Mouse (Mus musculus) c-Kit-negative CD71-positive TER-119-positive erythroid progenitor cells, embryonic 14.5 days (primary cell): Measurements from ENCODE around the gene Izumo1.

Source experiments
- DNase-seq: peaks from one replicate; pipeline ENCODE4 v3.0.0-alpha.2; 2013; ENCODE audit warnings: low read depth, low spot score

Gene Izumo1

DNA sequence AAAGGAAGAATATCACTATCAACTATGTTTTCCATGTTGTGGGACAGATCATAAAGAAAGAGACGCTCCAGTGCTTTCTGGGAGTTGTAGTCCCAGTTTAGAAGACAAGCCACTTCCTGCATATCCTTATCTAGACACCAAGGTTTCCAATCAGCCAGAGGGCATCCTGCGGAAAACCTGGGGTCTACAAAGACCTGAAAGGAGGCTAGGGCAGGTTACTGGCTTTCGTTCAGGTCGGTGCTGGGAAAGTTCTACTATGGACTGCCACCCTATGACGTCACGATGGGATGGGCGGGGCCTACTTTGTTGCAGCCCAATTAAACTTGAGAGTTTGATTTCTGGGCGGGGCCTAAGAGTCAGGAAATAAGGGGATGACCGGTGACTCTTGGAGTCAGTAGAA, at the start of gene Izumo1:
Gene Izumo1, plus strand, starts transcription at position 369 of the 400 bp plus-strand sequence.
- peak; percentile 25 for DNase-seq

DNA sequence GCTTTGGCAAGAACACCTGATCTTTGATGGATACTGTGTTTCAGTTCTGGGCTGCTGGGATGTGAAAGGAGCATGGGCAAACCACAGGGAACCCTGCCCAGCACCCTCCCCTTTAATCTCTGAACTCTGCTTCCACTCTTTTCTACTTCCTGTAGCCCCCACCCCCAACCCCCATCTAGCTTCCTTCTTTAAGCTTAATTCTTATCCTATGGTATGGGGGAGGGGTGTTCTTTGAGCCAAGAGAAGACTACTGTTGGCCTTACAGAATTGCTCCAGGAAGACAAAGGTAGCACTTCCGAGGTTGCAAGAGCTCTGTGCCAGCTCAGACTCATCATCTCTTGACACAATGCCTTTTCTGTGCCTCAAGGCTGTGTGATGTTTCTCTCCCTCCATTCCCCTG, 49.6 kb upstream of the Izumo1 start:
- DNase-seq = no peak

DNA sequence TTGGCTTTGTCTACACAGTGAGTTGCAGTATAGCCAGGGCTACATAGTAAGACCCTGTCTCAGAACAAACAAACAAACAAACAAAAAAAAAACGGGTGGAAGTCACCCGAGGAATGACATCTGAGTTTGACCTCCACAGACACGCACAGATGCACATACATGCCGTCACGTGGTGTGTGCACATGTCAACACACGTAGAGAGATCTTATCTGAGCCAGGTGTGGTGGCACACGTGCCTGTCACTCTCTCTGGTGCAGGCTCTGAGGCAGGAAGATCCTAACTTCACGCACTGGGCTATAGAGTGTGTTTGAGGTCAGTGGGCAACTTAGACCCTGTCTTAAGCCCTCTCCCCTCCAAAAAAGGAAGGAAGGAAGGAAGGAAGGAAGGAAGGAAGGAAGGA, 47.7 kb upstream of the Izumo1 start:
- DNase-seq = no peak

DNA sequence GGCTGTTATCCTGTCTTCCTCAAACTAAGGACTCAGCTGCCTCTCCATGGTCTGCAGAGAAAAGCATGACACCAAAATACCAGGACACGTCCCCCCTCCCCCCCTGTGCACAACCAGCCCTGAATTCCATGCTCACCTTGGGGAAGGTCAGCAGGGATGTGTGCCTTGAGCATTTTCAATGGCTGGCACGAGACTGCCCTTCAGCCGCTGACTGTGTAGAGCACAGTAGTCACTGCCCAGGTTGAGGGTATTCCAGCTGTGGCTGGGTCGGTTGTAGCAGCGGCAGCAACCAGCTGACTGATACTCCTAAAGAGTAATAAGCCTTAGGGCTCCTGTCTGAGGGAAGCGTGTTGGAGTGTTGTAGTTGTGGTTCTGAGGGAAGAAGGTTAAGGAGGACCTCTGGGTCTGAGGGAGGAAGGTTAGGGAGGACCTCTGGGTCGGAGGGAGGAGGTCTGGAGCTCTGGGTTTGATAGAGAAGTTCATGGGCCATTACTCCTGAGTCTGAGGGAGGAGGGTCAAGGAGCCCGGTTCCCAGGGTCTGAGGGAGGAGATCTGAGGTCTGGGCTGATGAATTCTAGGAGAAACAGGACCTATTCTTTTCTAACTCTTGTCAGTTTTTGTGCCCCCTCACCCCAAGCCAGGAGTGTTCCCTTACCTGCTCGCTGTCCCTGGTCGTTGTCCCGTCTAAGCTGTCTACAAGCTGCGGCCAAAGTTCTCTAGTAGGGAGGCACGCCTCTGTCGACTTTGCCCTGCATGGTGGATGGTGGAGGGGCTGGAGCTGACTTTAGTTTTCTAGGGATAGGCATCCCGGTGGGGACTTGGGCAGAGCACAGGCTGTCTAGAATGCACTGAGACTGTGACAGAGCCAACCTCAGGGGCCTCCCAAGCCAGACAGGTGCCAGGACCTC, 46.9 kb upstream of the Izumo1 start:
- DNase-seq = no peak

DNA sequence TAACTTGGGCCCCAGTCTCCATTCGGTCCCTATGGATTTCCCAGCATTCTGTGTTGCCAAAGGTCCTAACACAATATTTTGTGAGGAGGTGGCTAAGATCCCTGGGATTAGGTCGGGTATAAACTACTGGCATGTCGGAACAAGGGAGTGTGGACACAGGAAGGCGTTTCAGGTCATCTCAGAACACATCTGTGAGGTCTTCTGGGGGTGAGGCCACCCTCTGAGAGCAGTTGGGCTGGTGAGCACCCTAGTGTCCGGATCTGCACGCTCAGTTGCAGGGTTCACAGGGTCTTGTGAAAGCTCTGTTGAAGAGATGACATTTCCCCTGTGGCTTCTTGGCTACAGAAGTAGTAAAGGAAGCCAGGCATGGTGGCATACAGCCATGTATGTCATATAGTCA, 35.7 kb upstream of the Izumo1 start:
- DNase-seq = no peak

DNA sequence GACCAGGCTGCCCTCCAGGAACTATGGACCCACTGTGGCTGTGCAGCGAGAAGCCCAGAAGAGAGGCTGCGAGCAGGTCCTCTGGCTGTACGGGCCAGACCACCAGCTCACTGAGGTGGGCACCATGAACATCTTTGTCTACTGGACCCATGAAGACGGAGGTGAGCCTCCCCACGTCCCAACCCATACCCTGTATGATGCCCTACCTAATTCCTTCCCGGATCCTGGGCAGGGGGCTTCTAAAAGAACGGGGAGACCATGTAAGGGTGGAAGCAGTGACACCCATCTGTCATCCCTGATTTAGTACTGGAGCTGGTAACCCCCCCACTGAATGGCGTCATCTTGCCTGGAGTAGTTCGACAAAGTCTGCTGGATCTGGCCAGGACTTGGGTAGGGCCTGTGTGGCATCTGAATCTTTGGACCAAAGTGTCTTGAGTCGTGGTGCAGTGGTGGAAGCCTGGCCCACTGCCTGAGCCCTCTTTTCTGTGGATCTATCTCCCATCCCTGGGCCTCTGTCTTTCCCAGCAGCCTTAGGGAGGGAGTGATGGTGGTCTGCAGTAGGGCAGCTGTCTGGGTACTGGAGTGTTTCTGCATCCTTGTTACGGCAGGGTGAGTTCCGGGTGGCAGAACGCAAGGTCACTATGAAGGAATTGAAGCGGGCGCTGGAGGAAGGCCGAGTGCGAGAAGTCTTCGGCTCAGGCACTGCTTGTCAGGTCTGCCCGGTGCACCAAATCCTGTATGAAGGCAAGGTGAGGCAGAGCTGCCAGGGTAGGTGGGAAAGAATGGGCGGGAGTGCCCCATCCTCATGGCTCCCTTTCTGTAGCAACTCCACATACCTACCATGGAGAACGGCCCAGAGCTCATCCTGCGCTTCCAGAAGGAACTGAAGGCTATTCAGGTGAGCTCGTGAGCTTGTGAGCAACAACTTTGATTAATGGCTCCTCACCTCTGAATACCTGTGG, 33.7 kb upstream of the Izumo1 start:
- DNase-seq = no peak

DNA sequence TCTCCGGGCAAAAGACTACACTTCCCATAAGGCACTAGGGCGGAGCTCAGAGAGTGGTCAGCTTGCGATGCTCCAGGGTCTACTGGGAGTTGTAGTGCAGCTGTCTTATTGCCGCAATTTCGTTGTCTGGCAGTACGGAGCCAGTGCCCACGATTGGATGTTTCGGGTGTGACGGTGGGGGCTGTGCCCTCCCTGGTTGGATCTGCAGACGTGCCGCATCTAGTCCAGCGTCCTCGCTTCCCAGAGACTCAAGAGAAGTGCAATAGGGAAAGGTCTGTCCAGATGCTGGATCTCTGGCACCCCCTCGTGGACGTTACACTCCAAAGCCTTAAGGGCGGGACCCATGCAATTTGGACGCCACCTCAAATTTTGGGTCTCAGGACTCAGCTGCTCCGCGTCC, 32.4 kb upstream of the Izumo1 start:
- DNase-seq = peak; percentile 69

DNA sequence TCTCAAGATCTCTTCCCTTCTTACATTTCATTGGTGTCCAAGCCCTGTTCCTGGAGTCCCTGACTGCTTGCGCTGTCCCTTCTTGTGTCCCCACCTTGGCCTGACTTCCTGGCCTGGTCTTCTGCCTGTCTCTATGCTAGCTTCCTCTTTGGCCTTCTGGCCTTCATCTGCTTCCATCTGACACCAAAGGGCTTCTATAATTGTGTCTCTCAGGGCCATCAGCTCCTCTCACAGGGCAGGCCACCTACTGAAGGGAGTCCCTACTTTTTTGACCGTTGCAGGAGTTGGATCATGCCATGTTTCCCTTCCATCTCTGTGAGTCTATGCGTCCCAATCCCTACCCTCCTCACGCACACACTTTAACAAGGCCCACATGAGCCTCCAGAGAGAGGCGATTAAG, 31.7 kb upstream of the Izumo1 start:
- no peak for DNase-seq

DNA sequence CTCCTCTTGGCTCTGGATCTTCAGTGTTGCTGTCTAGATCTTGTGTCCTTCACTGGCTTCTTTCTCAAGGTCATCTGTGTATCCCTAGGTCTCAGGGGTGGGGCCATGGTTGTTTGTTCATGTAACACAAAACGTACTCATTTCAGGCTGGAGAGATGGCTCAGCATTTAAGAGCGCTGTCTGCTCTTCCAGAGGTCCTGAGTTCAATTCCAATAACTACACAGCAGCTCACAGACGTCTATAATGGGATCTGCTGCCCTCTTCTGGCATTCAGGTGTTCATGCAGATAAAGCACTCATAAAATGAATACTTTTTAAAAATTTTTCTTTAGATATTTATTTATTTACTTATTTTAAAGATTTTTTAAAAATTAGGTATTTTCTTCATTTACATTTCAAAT, 30.7 kb upstream of the Izumo1 start:
- no peak for DNase-seq

DNA sequence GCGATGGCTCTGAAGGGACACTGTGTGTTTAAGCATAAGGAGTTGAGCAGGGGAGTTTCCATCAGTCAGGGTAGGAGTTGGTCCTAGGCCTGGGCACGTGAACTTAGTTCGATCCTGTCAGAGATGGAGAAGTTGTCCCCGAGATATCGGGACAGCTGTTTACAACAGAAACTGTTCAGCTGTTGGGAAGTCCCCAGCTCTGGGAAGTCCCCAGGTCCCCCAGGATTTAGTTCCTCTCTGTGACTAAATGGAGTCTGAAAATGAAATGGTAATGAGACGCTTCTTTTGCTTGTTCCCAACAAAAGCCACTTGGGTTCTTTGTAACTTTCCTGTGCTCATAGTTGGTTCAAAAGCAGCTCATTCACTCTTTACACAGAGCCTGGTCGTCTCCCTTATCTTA, 29.7 kb upstream of the Izumo1 start:
- DNase-seq = no peak

DNA sequence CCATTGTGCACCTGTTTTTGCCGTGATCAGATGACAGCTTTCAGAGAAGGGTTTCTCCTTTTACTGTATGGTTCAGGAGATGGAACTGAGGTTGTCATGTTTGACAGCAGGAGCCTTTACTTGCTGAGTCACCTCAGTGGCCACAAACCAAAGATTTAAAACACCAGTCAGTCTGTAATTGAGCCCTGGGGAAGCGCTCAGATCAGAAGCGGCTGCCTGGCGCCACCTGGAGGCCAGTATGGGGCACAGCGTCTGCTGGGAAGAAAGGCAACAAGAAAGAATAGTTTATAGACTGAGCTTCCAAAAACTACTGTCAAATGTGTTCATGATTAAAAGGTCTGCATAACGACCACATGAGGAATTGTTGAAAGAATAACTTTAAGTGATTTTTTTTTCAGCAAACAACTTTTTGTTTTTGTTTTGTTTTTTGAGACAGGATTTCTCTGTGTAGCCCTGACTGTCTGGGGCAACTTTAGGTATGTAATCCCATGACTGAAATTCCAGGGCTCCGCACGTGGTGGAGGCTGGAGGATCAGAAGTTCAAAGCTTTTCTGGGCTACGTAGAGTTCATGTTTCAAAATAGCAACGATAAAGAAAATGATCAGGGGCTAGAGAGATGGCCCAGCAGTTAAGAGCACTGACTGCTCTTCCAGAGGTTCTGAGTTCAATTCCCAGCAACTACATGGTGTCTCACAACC, 28.3 kb upstream of the Izumo1 start:
- peak; percentile 46 for DNase-seq

DNA sequence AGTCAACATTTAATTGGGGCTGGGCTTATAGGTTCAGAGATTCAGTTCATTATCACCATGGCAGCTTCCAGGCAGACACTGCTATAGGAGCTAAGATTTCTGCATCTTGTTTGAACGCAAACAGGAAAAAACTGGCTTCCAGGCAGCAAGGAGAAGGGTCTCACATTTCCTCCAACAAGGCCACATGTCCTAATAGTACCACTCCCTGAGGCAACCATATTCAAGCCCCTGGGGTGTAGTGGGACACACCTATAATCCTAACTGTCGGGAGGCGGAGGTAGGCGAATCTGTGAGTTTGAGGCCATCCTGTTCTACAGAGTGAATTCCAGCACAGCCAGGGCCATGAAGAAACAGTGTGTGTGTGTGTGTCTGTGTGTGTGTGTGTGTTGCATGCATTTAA, 26.4 kb upstream of the Izumo1 start:
- no peak for DNase-seq

DNA sequence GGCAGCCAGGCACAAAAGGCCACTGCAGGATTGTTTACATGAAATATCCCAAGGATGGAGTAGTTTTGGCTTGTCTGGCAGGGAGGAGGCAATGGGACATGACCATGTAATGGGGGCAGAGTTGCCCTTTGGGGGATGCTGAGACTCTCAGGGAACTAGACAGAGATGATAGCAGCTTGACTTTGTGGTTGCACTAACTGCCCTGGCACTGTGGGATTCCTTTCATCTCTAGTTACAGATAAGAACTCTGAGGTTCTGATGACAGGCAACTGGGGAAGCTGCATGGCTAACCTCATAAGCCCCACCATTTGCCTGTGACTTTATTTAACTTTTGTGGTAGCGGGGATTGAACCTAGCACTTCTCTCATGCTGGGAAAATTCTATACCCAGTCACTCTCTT, 25.5 kb upstream of the Izumo1 start:
- no peak for DNase-seq

DNA sequence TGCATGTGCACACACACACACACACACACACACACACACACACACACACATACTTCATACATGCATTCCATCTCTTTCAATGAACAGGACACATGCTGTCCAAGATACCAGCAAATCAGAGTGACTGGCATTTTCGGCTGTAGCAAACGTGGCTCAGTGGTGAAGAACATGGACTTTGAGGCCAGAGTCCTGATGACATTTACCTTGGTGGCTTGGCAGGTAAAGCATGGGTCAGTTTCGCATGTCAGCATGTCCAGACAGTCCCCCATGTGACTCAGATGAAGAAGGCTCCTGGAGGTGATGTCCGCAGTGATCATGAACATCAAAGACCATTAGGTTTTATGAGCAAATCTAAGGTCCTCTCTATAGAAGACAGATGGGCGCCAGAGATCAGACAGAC, 24.6 kb upstream of the Izumo1 start:
- no peak for DNase-seq

DNA sequence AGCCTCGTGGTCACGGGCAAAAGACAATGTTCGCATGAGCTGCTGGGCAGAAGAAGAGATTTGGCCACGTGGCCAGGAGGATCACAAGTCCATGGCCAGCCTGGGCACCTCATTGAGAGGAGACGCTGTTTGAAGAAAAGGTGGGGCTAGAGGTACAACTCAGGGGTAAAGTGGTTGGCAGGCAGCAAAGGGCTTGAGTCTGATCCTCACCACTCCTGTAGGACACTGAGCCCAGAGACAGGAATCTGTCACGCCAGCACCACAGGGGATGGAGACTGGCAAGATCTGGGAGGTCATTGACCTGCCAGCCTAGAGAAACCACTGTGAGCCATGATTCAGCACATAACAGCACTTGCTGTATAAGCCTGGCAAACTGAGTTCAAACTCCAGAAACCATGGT, 24.1 kb upstream of the Izumo1 start:
- DNase-seq = no peak

DNA sequence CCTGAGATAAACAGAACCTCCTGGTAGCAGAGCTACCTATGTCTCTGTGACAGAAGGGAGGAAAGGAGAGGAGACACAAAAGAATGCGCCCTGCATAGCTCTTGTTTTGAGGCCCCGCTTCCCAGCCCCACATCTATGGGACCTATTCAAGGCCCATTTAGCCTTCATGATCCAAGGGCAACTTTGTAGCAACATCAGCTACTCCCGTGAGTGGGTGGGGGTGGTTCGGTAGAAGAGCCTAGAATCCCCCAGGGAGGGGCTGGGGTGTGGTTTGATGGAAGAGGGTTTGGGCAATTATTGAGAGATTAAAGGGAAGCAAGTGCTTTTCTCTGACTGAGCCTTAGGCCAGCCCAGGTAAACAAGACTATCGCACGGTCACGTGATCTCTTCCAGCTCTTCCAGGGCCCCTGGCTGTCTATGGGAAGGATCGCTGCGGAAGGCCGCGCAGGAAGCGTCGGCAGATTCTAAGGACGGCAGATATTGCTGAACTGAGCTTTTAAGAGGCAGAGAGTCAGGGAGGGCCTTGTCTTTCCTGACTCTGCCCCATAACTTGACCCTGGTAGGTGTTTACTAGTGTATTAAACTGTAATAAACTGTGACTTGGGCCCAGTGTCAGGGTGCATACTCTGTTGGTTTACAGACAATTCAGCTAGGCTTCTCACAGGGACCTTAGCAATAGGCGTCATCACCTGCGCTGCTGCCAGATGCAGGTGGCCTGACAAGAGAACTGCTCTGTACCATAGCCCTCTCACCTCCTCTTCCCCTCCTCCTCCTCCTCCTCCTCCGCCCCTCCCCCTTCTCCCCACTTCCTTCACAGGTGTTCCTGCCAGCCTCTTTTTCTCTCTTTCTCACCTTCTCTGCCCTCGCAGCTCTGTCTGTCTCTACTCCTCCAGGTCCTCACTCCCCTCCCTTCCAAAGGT, 22.4 kb upstream of the Izumo1 start:
- no peak for DNase-seq

DNA sequence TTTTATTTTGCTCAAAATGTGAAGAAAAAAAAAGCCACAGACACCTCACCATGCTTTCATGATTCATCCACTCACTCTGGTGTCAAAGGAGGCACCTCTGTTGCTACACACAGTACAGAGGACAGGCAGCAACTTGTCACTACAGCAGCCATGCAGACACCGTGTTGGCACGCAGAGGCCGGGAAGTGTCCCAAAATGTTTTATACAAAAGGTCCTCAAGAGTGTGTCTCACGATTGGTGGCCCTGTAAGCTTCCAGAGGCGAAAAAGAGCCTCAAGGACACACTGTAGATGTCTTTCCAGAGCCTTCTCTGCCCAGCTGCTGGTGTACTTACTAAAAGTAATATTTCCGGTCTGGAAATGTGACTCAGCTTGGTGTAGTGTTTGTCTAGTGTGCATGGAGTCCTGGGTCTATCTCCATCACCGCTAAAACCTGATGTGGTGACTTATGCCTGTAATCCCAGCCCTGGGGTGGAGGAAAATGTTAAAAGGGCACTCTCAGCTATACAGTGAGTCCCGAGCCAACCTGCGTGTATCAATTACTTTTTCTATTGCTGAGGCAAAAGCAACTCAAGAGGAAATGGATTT, 15.8 kb upstream of the Izumo1 start:
- DNase-seq = no peak

DNA sequence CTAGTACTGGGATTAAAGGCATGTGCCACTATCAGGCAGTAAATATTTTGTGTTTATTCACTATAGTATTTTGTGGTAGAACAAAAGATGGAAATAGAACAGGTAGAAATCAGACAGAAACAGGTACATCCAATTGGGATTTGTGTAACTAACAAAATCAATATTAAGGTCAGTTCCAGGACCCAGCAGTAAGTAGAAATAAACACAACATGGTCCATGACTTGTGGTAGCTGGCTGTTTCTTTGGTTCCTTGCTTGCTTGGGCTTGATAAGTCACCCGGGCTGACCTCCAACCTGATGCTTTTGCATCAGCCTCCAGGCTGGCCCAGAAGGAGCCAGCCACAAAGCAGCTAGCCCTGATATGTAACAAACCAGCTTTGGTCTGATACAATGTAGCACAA, 12.1 kb upstream of the Izumo1 start:
- DNase-seq = no peak

DNA sequence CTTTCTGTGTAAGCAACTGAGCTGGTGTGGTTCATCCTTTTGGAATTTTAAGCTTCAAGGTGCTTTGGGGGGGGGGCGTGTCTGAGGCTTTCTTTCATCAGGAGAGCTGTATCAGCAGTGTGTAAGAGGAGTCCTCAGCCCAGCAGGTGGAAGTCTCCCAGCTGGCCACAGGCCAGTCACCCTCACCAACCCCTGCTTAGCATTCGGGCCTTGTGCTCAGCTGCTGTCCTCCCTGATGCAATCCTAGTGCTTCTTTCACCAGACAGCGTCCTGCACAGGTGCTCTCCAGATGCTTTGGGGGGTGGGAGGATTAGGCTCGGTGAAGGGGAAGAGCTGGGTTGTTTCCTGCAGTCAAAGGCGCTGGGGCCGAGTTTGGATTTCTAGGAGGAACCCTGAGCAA, 5.3 kb upstream of the Izumo1 start:
- no peak for DNase-seq

DNA sequence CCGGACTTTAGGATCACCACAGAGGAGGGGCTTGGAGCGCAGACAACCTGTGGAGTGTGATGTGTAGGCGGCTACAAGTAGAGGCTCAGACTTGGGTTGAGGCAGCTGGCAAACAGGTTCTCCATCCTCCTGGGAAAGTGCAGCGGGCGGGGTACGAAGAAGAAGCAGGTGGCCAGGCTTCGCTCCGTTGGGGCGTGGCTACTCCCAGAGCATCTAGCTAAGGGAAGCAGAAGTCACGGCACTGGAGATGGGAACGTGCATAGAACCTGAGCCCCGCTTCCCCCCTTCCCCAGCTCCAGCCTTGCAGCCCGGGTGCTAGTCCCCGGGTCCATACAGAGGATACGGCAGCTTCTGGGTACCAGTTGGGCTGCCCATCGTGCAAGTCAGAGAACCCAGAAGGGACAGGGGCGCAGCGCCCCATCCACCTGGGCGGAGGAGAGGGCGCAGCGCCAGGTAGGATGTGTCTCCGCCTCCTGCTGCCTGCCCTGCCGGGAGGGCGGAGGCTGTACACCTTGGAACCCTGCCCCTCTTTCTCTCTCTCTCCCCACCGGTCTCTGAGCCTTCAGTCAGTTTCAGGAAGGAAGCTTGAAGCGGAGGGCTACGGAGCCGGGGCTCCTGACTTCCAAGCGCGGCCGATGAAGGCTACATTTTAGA, 4.4 kb upstream of the Izumo1 start, which contains the start of gene Fut1:
Gene Fut1, plus strand, starts transcription at position 248 of the 654 bp plus-strand sequence.
- DNase-seq = no peak
